Mouse (Mus musculus) lung, adult 2 months (tissue): ENCODE results near the gene Fam160b1.

ENCODE experiments used
- CTCF ChIP-seq: fragments of 200-500 bp; IDR thresholded peaks from 2 replicates; pipeline ENCODE4 v1.5.1; 2011; ENCODE audit warnings: mild to moderate bottlenecking, low read length, control low read depth; ENCODE audit not compliant: insufficient read depth
- POLR2A ChIP-seq: fragments of 200-500 bp; IDR thresholded peaks from 2 replicates; pipeline ENCODE4 v1.6.1; 2011; ENCODE audit warnings: low read depth, mild to moderate bottlenecking, control low read depth, low read length, borderline replicate concordance; ENCODE audit errors: extremely low read depth

GRCm38 (mm10) chr19:57429926-57430325 is 69.4 kb downstream of the Fam160b1 start:
- TF ChIP-seq CTCF (no peak), POLR2A (no peak)
